Mouse (Mus musculus) spleen, adult 2 months (tissue): ENCODE results near the gene Pitpnc1.

ENCODE experiments used
- CTCF ChIP-seq: fragments of 200-500 bp; IDR thresholded peaks from 2 replicates; pipeline ENCODE4 v1.5.1; 2011; ENCODE audit warnings: mild to moderate bottlenecking, inconsistent platforms; ENCODE audit not compliant: insufficient read depth, insufficient read length, insufficient replicate concordance; ENCODE audit errors: extremely low read depth
- POLR2A ChIP-seq: fragments of 200-500 bp; IDR thresholded peaks from 2 replicates; pipeline ENCODE4 v1.6.1; 2011; ENCODE audit warnings: low read depth, low read length, inconsistent platforms

GRCm38 (mm10) chr11:107267522-107267921 lies 203.0 kb downstream of the Pitpnc1 start:
- TF ChIP-seq POLR2A (no peak), CTCF (no peak)
